8 mouse cellular contexts compared by ENCODE assay signal in the genomic region with DNA sequence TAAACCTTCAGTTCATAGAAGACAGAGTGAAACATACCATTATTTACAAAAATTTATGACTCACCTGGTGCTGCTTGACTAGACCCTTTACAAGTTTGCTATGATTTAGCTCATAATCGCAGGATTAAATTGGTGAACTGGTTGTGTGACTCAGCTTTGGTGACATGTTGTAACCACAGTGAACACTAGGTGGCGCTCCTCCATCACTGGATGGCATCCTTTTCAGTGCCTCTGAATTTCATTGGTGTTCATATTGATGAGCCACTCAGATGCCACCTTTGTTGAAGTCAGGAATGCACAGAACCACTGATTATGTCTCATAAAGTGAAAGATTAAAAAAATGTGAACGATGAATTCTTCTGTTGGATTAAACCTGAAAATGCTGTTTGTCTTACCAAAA.
DNase-seq lines count a peak whose midpoint lies in the region.

No protein-coding gene starts in this region.

- DNase-seq in CD4-positive, CD25-positive, alpha-beta regulatory T cell, adult 2 months (ENCODE audit: low read depth, low spot score), result peak; percentile 86
- peak; percentile 60 for DNase-seq in T-cell, adult 2 months (ENCODE audit: low spot score)
- peak; percentile 90 to 93 for DNase-seq in cerebellum, postnatal 14 days
- peak; percentile 76 to 82 for DNase-seq in frontal cortex, postnatal 25 days (ENCODE audit: low spot score in 2 of 2)
- peak; percentile 82 to 83 for DNase-seq in kidney, postnatal 4 days
- DNase-seq in lung, postnatal 10 days, result peak; percentile 78
- peak; percentile 80 for DNase-seq in retina, postnatal 1 day
- peak; percentile 79 for DNase-seq in urinary bladder, postnatal 25 days (ENCODE audit: low spot score)

Comparison
In these comparisons a context has a peak if more than half of its experiments do, and no peak if none do; other contexts are left out.
1. Peak in every context shown above with its lines: DNase-seq.